Mouse (Mus musculus) heart, adult 2 months (tissue): ENCODE data around the gene Ppm1h.

Experiments used
- EP300 ChIP-seq: fragments of 200-500 bp; IDR thresholded peaks from 2 replicates; pipeline ENCODE4 v1.6.1; 2011; ENCODE audit warnings: low read depth, low read length, control low read depth; ENCODE audit not compliant: insufficient read depth
- POLR2A ChIP-seq: fragments of 200-500 bp; IDR thresholded peaks from 2 replicates; pipeline ENCODE4 v1.6.1; 2011; ENCODE audit warnings: mild to moderate bottlenecking, low read depth, low read length, control low read depth; ENCODE audit not compliant: insufficient read depth

DNA sequence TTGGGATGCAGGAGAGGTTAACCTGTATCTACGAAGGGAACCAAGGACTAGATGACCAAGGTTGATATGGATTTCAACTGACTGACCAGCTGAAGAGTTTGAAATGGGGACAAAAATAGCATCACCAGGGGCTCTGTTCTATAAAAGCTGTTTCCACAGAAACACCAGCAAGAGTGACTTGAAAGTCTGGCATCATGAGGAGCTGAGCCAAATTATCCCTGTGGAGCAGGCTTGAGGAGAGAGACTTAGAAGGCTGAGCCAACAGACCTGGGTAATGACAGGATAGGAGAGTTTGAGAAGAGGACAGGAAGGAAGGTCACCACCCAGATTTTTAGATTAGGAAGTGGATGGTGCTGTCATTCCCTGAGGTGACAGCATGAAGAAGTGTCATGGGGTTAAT lies 12.9 kb upstream of the Ppm1h start:
- TF ChIP-seq EP300 (no peak), POLR2A (no peak)
